Mouse (Mus musculus): ENCODE measurements around the gene Fam53b. TPM values are rescaled to one million over a fixed set of nuclear protein-coding genes. Genes with fewer than 3 reads are reported as not detected.
A peak's percentile ranks its signal among the peaks of the same experiment; 100 is the strongest.

Gene Fam53b
- 15.2 and 17.2 TPM in 2 replicates for polyA plus RNA-seq (2015; fragmentation: Nextera tagmentation; extraction: Ambion mirVana)

- Histone ChIP-seq H3K4me3 (ENCODE audit: low read depth, low read length) (peak within 1 kb of the TSS; percentile 80), H3K27me3 (ENCODE audit: insufficient read depth, low read length) (no peaks in the 10 kb centered on the region), H3K4me2 (ENCODE audit: low read depth, low read length) (peak within 1 kb of the TSS; percentile 95), H3K27ac (ENCODE audit: low read depth) (peak within 1 kb of the TSS; percentile 89), H3K4me1 (ENCODE audit: insufficient read depth) (peaks cover 26% of the 10 kb centered on the region), H3K9me3 (ENCODE audit: low read length) (no peaks in the 10 kb centered on the region), H3K9ac (replicated peaks) (peak within 1 kb of the TSS; percentile 77), H3K36me3 (replicated peaks; ENCODE audit: insufficient read depth, low read length) (no peaks in the 10 kb centered on the region)
- DNase-seq: peak; percentile 79
- ATAC-seq: peak; percentile 66
- WGBS (ENCODE audit: insufficient replicate concordance): under 1% methylated on average over 65 of the region's 85 CpGs
- TF ChIP-seq EP300 (IDR thresholded peaks at IDR 0.05; ENCODE audit: low read depth) (no peak), CTCF (IDR thresholded peaks at IDR 0.05; ENCODE audit: low read depth) (no peak)
Observed at GRCm38 (mm10) chr7:132813416-132814088, at the start of gene Fam53b. Gene Fam53b, minus strand, starts transcription at chr7:132813886.

DNA sequence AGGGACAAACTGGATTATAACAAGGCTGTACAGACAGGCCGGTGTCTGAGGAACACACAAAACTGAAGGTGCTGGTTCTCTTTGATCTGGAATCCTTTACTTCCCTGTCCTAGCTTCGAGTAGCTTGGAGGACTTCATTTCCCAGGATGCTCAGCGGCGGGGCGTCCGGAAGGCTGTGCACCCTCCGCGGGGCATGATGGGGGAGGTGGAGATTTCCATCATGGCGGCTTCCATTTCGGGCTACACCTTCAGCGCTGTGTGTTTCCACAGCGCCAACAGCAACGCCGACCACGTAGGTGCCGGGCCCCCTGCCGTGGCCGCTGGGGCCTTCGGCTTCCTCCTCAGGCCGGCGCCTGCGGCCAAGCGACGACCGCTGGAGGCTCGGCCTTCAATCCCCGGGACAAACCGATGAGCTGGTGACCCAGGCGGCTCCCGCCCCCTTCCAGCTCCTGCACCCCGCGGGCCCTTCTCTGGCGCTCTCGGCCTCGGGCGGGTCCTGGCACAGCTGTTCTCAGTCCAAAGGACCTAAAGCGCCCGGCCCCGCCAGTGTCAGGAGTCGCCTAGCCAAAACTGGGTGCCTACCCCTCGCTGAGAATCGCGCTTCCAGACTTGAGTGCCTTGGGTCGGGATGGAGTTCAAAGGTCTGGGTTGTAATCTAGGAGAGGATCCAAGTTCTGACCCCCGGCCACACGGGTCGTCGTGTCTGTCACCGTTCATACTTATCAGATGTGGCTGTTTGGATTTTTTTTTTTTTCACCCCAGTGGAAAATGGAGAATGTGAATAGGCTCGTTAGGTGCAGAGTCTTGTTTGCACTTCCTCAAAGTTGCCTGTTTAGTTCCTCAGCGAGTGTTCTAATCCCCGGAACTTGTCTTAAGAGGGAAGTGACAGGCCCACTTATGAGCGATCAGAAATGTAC lies 45.6 kb upstream of the Fam53b start, which contains the start of gene Abraxas2:
Gene Abraxas2, plus strand, starts transcription at position 184 of the 917 bp plus-strand sequence.
- Histone ChIP-seq H3K9me3 (ENCODE audit: low read length) (no peaks in the 10 kb centered on the region), H3K9ac (replicated peaks) (peak within 1 kb of the TSS; percentile 90), H3K27me3 (ENCODE audit: insufficient read depth, low read length) (no peaks in the 10 kb centered on the region), H3K4me3 (ENCODE audit: low read depth, low read length) (peak within 1 kb of the TSS; percentile 93), H3K4me1 (ENCODE audit: insufficient read depth) (peaks cover 13% of the 10 kb centered on the region; the same call in 1 of the 2 replicates), H3K4me2 (ENCODE audit: low read depth, low read length) (peak within 1 kb of the TSS; percentile 82), H3K36me3 (replicated peaks; ENCODE audit: insufficient read depth, low read length) (peaks cover 2% of the 10 kb centered on the region; the same call in 1 of the 2 replicates), H3K27ac (ENCODE audit: low read depth) (peak within 1 kb of the TSS; percentile 93)
- under 1% methylated on average over 53 of the region's 53 CpGs for WGBS (ENCODE audit: insufficient replicate concordance)
- ATAC-seq (peak; percentile 96), DNase-seq (peak; percentile 94)
- TF ChIP-seq EP300 (IDR thresholded peaks at IDR 0.05; ENCODE audit: low read depth) (no peak), CTCF (IDR thresholded peaks at IDR 0.05; ENCODE audit: low read depth) (no peak)

- Histone ChIP-seq H3K4me2 (ENCODE audit: low read depth, low read length) (no peak overlapping the region), H3K4me1 (ENCODE audit: insufficient read depth) (peaks cover 13% of the 10 kb centered on the region; the same call in 1 of the 2 replicates), H3K36me3 (replicated peaks; ENCODE audit: insufficient read depth, low read length) (peaks cover 2% of the 10 kb centered on the region; the same call in 1 of the 2 replicates), H3K27ac (ENCODE audit: low read depth) (no peak overlapping the region), H3K27me3 (ENCODE audit: insufficient read depth, low read length) (no peaks in the 10 kb centered on the region), H3K9ac (replicated peaks) (no peak overlapping the region), H3K4me3 (ENCODE audit: low read depth, low read length) (no peak overlapping the region), H3K9me3 (ENCODE audit: low read length) (no peaks in the 10 kb centered on the region)
- WGBS (ENCODE audit: insufficient replicate concordance): 67% methylated on average over 5 of the region's 5 CpGs
- TF ChIP-seq EP300 (IDR thresholded peaks at IDR 0.05; ENCODE audit: low read depth): no peak
- TF ChIP-seq CTCF (IDR thresholded peaks at IDR 0.05; ENCODE audit: low read depth): no peak
- DNase-seq (no peak), ATAC-seq (no peak)
Observed at GRCm38 (mm10) chr7:132858043-132858608, 44.4 kb upstream of the Fam53b start.

DNA sequence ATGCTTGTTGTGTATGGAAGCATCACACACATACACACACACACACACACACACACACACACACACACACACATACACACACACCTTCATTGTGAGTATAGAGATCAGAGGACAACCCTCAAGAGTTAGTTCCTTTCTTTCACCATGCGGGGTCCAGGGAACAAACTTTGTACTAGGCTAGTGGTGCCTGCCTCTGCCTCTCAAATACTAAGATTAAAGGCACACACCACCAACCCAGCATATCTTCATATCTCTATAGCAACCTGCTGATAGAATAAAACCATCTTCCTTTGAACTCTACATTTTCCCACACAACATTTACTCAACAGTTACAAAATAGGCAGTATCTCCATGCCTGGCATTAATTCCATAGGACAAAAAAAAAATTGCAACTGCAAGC lies 42.4 kb upstream of the Fam53b start:
- TF ChIP-seq EP300 (IDR thresholded peaks at IDR 0.05; ENCODE audit: low read depth) (no peak), CTCF (IDR thresholded peaks at IDR 0.05; ENCODE audit: low read depth) (no peak)

DNA sequence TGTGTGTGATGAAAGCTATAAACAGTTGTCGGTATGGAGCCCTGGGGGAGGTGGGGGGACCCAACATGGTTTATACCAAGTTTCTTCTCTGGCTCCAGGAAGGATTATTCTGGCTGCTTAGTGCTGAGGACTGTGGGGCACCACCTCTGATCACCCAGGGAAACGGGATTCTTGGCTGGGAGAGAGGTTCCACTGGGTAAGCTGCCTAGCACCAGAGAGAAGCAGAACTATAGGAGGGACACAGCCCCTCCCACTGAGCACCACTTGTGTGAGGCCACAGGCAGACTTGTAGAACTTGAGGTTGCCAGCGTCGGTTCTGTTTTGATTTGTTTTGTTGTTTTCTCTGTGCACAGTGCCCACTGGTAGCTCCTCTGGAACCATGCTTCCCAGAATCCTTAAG lies 40.3 kb upstream of the Fam53b start:
- DNase-seq: no peak
- H3K36me3 ChIP-seq (replicated peaks; ENCODE audit: insufficient read depth, low read length): 0 out of 2 replicates have a peak, but pooled peaks cover 6% of the 10 kb centered on the region
- H3K27me3 ChIP-seq (ENCODE audit: insufficient read depth, low read length): no peaks in the 10 kb centered on the region
- no peak overlapping the region for H3K9ac ChIP-seq (replicated peaks)
- peaks cover 10% of the 10 kb centered on the region for H3K4me1 ChIP-seq (ENCODE audit: insufficient read depth)
- no peak overlapping the region for H3K4me3 ChIP-seq (ENCODE audit: low read depth, low read length)
- H3K27ac ChIP-seq (ENCODE audit: low read depth): no peak overlapping the region
- no peaks in the 10 kb centered on the region for H3K9me3 ChIP-seq (ENCODE audit: low read length)
- 62% methylated on average over 4 of the region's 4 CpGs for WGBS (ENCODE audit: insufficient replicate concordance)
- no peak for TF ChIP-seq EP300 (IDR thresholded peaks at IDR 0.05; ENCODE audit: low read depth)
- TF ChIP-seq CTCF (IDR thresholded peaks at IDR 0.05; ENCODE audit: low read depth): no peak
- no peak overlapping the region for H3K4me2 ChIP-seq (ENCODE audit: low read depth, low read length)
- no peak for ATAC-seq

More for the DNA sequence above, 42.4 kb upstream of the Fam53b start:
- no peak overlapping the region; the same call in 1 of the 2 replicates for H3K27ac ChIP-seq (ENCODE audit: low read depth)
- no peaks in the 10 kb centered on the region for H3K36me3 ChIP-seq (replicated peaks; ENCODE audit: insufficient read depth, low read length)
- peaks cover 12% of the 10 kb centered on the region for H3K4me1 ChIP-seq (ENCODE audit: insufficient read depth)
- no peak overlapping the region for H3K4me2 ChIP-seq (ENCODE audit: low read depth, low read length)
- H3K9ac ChIP-seq (replicated peaks): no peak overlapping the region
- no peaks in the 10 kb centered on the region for H3K27me3 ChIP-seq (ENCODE audit: insufficient read depth, low read length)
- DNase-seq (no peak), ATAC-seq (no peak)
- 65% methylated on average over 1 of the region's 1 CpGs for WGBS (ENCODE audit: insufficient replicate concordance)
- no peaks in the 10 kb centered on the region for H3K9me3 ChIP-seq (ENCODE audit: low read length)
- H3K4me3 ChIP-seq (ENCODE audit: low read depth, low read length): no peak overlapping the region
